Mouse (Mus musculus) CH12.LX (cell line): ENCODE data around the gene Kdm2b. TPM values are rescaled to one million over a fixed set of nuclear protein-coding genes. Genes with fewer than 3 reads are reported as not detected.
A peak's percentile ranks its signal among the peaks of the same experiment; 100 is the strongest.

ENCODE experiments used
- DNase-seq: peaks from one replicate; pipeline ENCODE4 v3.0.0-alpha.2; 2013; ENCODE audit errors: extremely low read depth
- H3K27ac ChIP-seq: 2 replicates; pipeline ENCODE4 v1.5.1; 2012; ENCODE audit warnings: low read depth, mild to moderate bottlenecking, control low read depth, moderate library complexity; ENCODE audit not compliant: insufficient read depth
- H3K27me3 ChIP-seq: replicated peaks from 2 replicates; pipeline ENCODE3; 2012; ENCODE audit warnings: inconsistent platforms
- H3K36me3 ChIP-seq, 2 experiments: replicated peaks in 1 of 2; 2 replicates each; pipeline versions ENCODE3 to v1.6.1; 2012; ENCODE audit warnings: inconsistent platforms in 1 of 2, low read length in 1 of 2, mild to moderate bottlenecking in 1 of 2, mixed read lengths in 1 of 2, moderate library complexity in 1 of 2; ENCODE audit not compliant: control insufficient read depth in 1 of 2, insufficient read depth in 1 of 2
- H3K4me1 ChIP-seq, 2 experiments: 2 replicates each; pipeline ENCODE4 v1.6.1; 2012; ENCODE audit warnings: inconsistent platforms in 1 of 2, moderate library complexity in 1 of 2; ENCODE audit not compliant: insufficient read depth in 2 of 2, control insufficient read depth in 1 of 2
- H3K4me2 ChIP-seq: 2 replicates; pipeline ENCODE4 v1.6.1; 2012; ENCODE audit warnings: low read depth, mild to moderate bottlenecking, control low read depth; ENCODE audit not compliant: poor library complexity, insufficient read depth, severe bottlenecking
- H3K4me3 ChIP-seq, 3 experiments: fragments of 150-350 bp in 1 of 3; sonication (generic) in 1 of 3; replicated peaks in 1 of 3; 2 replicates each; pipeline versions ENCODE3 to v1.5.1; 2011 to 2012; ENCODE audit warnings: low read depth in 2 of 3, low read length in 2 of 3, mild to moderate bottlenecking in 2 of 3, moderate library complexity in 2 of 3, control low read depth in 1 of 3, improper control_type of control experiment in 1 of 3, inconsistent platforms in 1 of 3, mixed read lengths in 1 of 3; ENCODE audit not compliant: poor library complexity in 1 of 3
- H3K79me2 ChIP-seq: replicated peaks from 2 replicates; pipeline ENCODE4 v1.6.1; 2012; ENCODE audit warnings: mild to moderate bottlenecking, moderate library complexity; ENCODE audit not compliant: control insufficient read depth, poor library complexity, insufficient read depth, severe bottlenecking; ENCODE audit errors: extremely low read depth
- H3K9ac ChIP-seq: 2 replicates; pipeline ENCODE4 v1.6.1; 2012; ENCODE audit warnings: low read depth, mild to moderate bottlenecking, control low read depth, moderate library complexity; ENCODE audit not compliant: insufficient read depth
- H3K9me3 ChIP-seq: replicated peaks from 2 replicates; pipeline ENCODE3; 2012; ENCODE audit warnings: low read length, inconsistent platforms, mixed read lengths
- BHLHE40 ChIP-seq: IDR thresholded peaks from 2 replicates; pipeline ENCODE4 v1.6.1; 2011; ENCODE audit warnings: mild to moderate bottlenecking, low read depth, low read length, improper control_type of control experiment
- CHD1 ChIP-seq: IDR thresholded peaks from 2 replicates; pipeline ENCODE4 v1.6.1; 2012; ENCODE audit warnings: low read depth, low read length, improper control_type of control experiment, inconsistent platforms
- CHD2 ChIP-seq: IDR thresholded peaks from 2 replicates; pipeline ENCODE4 v1.6.1; 2011; ENCODE audit warnings: low read length, improper control_type of control experiment
- CTCF ChIP-seq, 2 experiments: IDR thresholded peaks in 1 of 2; conservative IDR thresholded peaks in 1 of 2; 2 replicates each; pipeline ENCODE4 v1.5.1; 2011 to 2012; ENCODE audit warnings: low read depth in 2 of 2, low read length in 2 of 2, improper control_type of control experiment in 1 of 2, inconsistent platforms in 1 of 2, mild to moderate bottlenecking in 1 of 2, moderate library complexity in 1 of 2
- E2F4 ChIP-seq: IDR thresholded peaks from 2 replicates; pipeline ENCODE4 v1.6.1; 2011; ENCODE audit warnings: low read depth, low read length, improper control_type of control experiment; ENCODE audit not compliant: insufficient replicate concordance
- ELF1 ChIP-seq: IDR thresholded peaks from 2 replicates; pipeline ENCODE4 v1.6.1; 2014; ENCODE audit warnings: low read depth, mild to moderate bottlenecking, inconsistent platforms, low read length, improper control_type of control experiment
- EP300 ChIP-seq: IDR thresholded peaks from 2 replicates; pipeline ENCODE4 v1.6.1; 2011; ENCODE audit warnings: low read length, improper control_type of control experiment
- ETS1 ChIP-seq: conservative IDR thresholded peaks from 2 replicates; pipeline ENCODE4 v1.6.1; 2012; ENCODE audit warnings: low read depth, mild to moderate bottlenecking, inconsistent platforms, low read length, improper control_type of control experiment, moderate library complexity
- GABPA ChIP-seq: IDR thresholded peaks from 2 replicates; pipeline ENCODE4 v1.6.1; 2012; ENCODE audit warnings: low read depth, low read length, improper control_type of control experiment, inconsistent platforms; ENCODE audit not compliant: insufficient replicate concordance
- HCFC1 ChIP-seq: IDR thresholded peaks from 2 replicates; pipeline ENCODE4 v1.6.1; 2012; ENCODE audit warnings: low read depth, mild to moderate bottlenecking, inconsistent platforms, low read length, improper control_type of control experiment
- IRF4 ChIP-seq: IDR thresholded peaks from 2 replicates; pipeline ENCODE4 v1.6.1; 2014; ENCODE audit warnings: low read depth, mild to moderate bottlenecking, inconsistent platforms, low read length, improper control_type of control experiment
- JUN ChIP-seq: IDR thresholded peaks from 2 replicates; pipeline ENCODE4 v1.6.1; 2011; ENCODE audit warnings: low read depth, mild to moderate bottlenecking, low read length, improper control_type of control experiment, moderate library complexity; ENCODE audit not compliant: insufficient read depth
- JUND ChIP-seq: conservative IDR thresholded peaks from 2 replicates; pipeline ENCODE4 v1.6.1; 2011; ENCODE audit warnings: low read depth, low read length, improper control_type of control experiment
- KAT2A ChIP-seq: IDR thresholded peaks from 2 replicates; pipeline ENCODE4 v1.6.1; 2012; ENCODE audit warnings: low read length, improper control_type of control experiment, inconsistent platforms; ENCODE audit not compliant: insufficient replicate concordance
- MAFK ChIP-seq: IDR thresholded peaks from 2 replicates; pipeline ENCODE4 v1.6.1; 2011; ENCODE audit warnings: low read length, improper control_type of control experiment; ENCODE audit not compliant: insufficient replicate concordance
- MAX ChIP-seq: IDR thresholded peaks from 2 replicates; pipeline ENCODE4 v1.6.1; 2011; ENCODE audit warnings: low read length, improper control_type of control experiment
- MAZ ChIP-seq: IDR thresholded peaks from 2 replicates; pipeline ENCODE4 v1.6.1; 2012; ENCODE audit warnings: low read depth, mild to moderate bottlenecking, inconsistent platforms, low read length, improper control_type of control experiment, moderate library complexity
- MEF2A ChIP-seq: IDR thresholded peaks from 2 replicates; pipeline ENCODE4 v1.6.1; 2014; ENCODE audit warnings: low read depth, mild to moderate bottlenecking, inconsistent platforms, low read length, improper control_type of control experiment, borderline replicate concordance
- MXI1 ChIP-seq: IDR thresholded peaks from 2 replicates; pipeline ENCODE4 v1.6.1; 2011; ENCODE audit warnings: mild to moderate bottlenecking, low read depth, low read length, improper control_type of control experiment
- MYC ChIP-seq: IDR thresholded peaks from 2 replicates; pipeline ENCODE4 v1.6.1; 2011; ENCODE audit warnings: low read depth, mild to moderate bottlenecking, improper control_type of control experiment, low read length
- NELFE ChIP-seq: IDR thresholded peaks from 2 replicates; pipeline ENCODE4 v1.6.1; 2011; ENCODE audit warnings: low read depth, low read length, improper control_type of control experiment
- NRF1 ChIP-seq: IDR thresholded peaks from 2 replicates; pipeline ENCODE4 v1.6.1; 2014; ENCODE audit warnings: low read depth, mild to moderate bottlenecking, inconsistent platforms, low read length, improper control_type of control experiment, moderate library complexity
- PAX5 ChIP-seq: IDR thresholded peaks from 2 replicates; pipeline ENCODE4 v1.6.1; 2012; ENCODE audit warnings: low read length, inconsistent platforms, mixed read lengths
- POLR2A ChIP-seq: IDR thresholded peaks from 2 replicates; pipeline ENCODE4 v1.6.1; 2011; ENCODE audit warnings: low read depth, mild to moderate bottlenecking, improper control_type of control experiment, low read length
- POLR2AphosphoS2 ChIP-seq: IDR thresholded peaks from 2 replicates; pipeline ENCODE4 v1.6.1; 2011; ENCODE audit warnings: low read depth, low read length, improper control_type of control experiment
- RAD21 ChIP-seq: IDR thresholded peaks from 2 replicates; pipeline ENCODE4 v1.6.1; 2011; ENCODE audit warnings: low read depth, mild to moderate bottlenecking, low read length, improper control_type of control experiment, moderate library complexity
- RCOR1 ChIP-seq: conservative IDR thresholded peaks from 2 replicates; pipeline ENCODE4 v1.6.1; 2012; ENCODE audit warnings: low read depth, mild to moderate bottlenecking, inconsistent platforms, low read length, improper control_type of control experiment
- SIN3A ChIP-seq: IDR thresholded peaks from 2 replicates; pipeline ENCODE4 v1.6.1; 2012; ENCODE audit warnings: low read length, improper control_type of control experiment, inconsistent platforms
- SMC3 ChIP-seq: IDR thresholded peaks from 2 replicates; pipeline ENCODE4 v1.6.1; 2011; ENCODE audit warnings: low read depth, low read length, improper control_type of control experiment
- TBP ChIP-seq: conservative IDR thresholded peaks from 2 replicates; pipeline ENCODE4 v1.6.1; 2011; ENCODE audit warnings: low read depth, low read length, improper control_type of control experiment
- TCF12 ChIP-seq: IDR thresholded peaks from 2 replicates; pipeline ENCODE4 v1.6.1; 2014; ENCODE audit warnings: low read depth, mild to moderate bottlenecking, inconsistent platforms, low read length, improper control_type of control experiment
- UBTF ChIP-seq: IDR thresholded peaks from 2 replicates; pipeline ENCODE4 v1.6.1; 2012; ENCODE audit warnings: low read depth, mild to moderate bottlenecking, inconsistent platforms, low read length, improper control_type of control experiment, moderate library complexity
- USF1 ChIP-seq: IDR thresholded peaks from 2 replicates; pipeline ENCODE4 v1.6.1; 2014; ENCODE audit warnings: low read depth, mild to moderate bottlenecking, inconsistent platforms, low read length, improper control_type of control experiment
- USF2 ChIP-seq: conservative IDR thresholded peaks from 2 replicates; pipeline ENCODE4 v1.6.1; 2011; ENCODE audit warnings: low read depth, low read length, improper control_type of control experiment
- ZC3H11A ChIP-seq: IDR thresholded peaks from 2 replicates; pipeline ENCODE4 v1.6.1; 2012; ENCODE audit warnings: low read depth, mild to moderate bottlenecking, inconsistent platforms, low read length, improper control_type of control experiment
- ZKSCAN1 ChIP-seq: IDR thresholded peaks from 2 replicates; pipeline ENCODE4 v1.6.1; 2012; ENCODE audit warnings: low read depth, inconsistent platforms, low read length, improper control_type of control experiment, borderline replicate concordance
- ZMIZ1 ChIP-seq: IDR thresholded peaks from 2 replicates; pipeline ENCODE4 v1.6.1; 2012; ENCODE audit warnings: low read depth, mild to moderate bottlenecking, inconsistent platforms, low read length, improper control_type of control experiment
- ZNF384 ChIP-seq: IDR thresholded peaks from 2 replicates; pipeline ENCODE4 v1.6.1; 2012; ENCODE audit warnings: low read depth, low read length, improper control_type of control experiment, inconsistent platforms
- dilution Hi-C: fragments of 300-500 bp; cut with MboI; formaldehyde crosslinking; loops from 2 replicates; pipeline ENCODE4 v1.14.3; 2020; ENCODE audit warnings: low sequenced_read_pairs; ENCODE audit not compliant: extremely low pct_unique_long_range_greater_than_20kb, extremely low pct_ligation_motif_present
- in situ Hi-C: fragments of 300-500 bp; cut with MboI; formaldehyde crosslinking; loops from 3 replicates; pipeline ENCODE4 v1.14.3; 2019; ENCODE audit warnings: low sequenced_read_pairs, low pct_ligation_motif_present, low pct_unique_long_range_greater_than_20kb, mixed read lengths
- polyA plus RNA-seq: library from polyadenylated mRNA; unstranded; fragments of >175 nt; gene quantifications from 2 replicates; pipeline ENCODE4 v1.2.1, GENCODE M21; 2012; ENCODE audit warnings: low read depth; ENCODE audit not compliant: insufficient read length
- total RNA-seq, 2 experiments: library from RNA; depleted of rRNA; stranded (reverse); fragments of 300-350 nt in 1 of 2; fragments of >200 nt in 1 of 2; gene quantifications; 2 replicates each; pipeline ENCODE4 v1.2.3; 2012 to 2014

Gene Kdm2b
- total and polyA plus RNA-seq, 3 experiments = 69.3 to 138 (median 80.1) TPM

- Histone ChIP-seq H3K4me1 (peaks cover 9 to 81% of the 10 kb centered on the region in 2 experiments), H3K27me3 (no peaks in the 10 kb centered on the region), H3K79me2 (peaks cover 62% of the 10 kb centered on the region), H3K9ac (peak overlapping the region; percentile 95), H3K36me3 (peaks cover 0 to 26% of the 10 kb centered on the region in 2 experiments), H3K9me3 (no peaks in the 10 kb centered on the region), H3K27ac (peak overlapping the region; percentile 58), H3K4me3 (peak overlapping the region; percentile 72 to 84 (median 72)), H3K4me2 (peak overlapping the region; percentile 87)
- dilution Hi-C loops (no loop called here), in situ Hi-C loops (no loop called here)
- no peak for DNase-seq
- no peak for TF ChIP-seq JUN
- TF ChIP-seq MAFK = no peak
- TF ChIP-seq ELF1 = no peak
- no peak for TF ChIP-seq CTCF (conservative IDR thresholded peaks at IDR 0.05 in 1 of 2, IDR thresholded peaks at IDR 0.05 in 1 of 2; ENCODE audit: low read depth in 2 of 2, low read length in 2 of 2)
- TF ChIP-seq ZMIZ1 = no peak
- no peak for TF ChIP-seq USF2
- peak; percentile 79 for TF ChIP-seq ZNF384
- no peak for TF ChIP-seq RCOR1
- TF ChIP-seq JUND = 0 out of 2 replicates have a peak, but pooled peaks have one; percentile 30
- TF ChIP-seq SIN3A = no peak
- no peak for TF ChIP-seq RAD21
- TF ChIP-seq UBTF = 0 out of 2 replicates have a peak, but pooled peaks have one; percentile 34
- no peak for TF ChIP-seq SMC3
- TF ChIP-seq POLR2A = no peak
- no peak for TF ChIP-seq GABPA
- peak; percentile 28; the same call in 1 of the 2 replicates for TF ChIP-seq MEF2A
- TF ChIP-seq MAZ = peak; percentile 56; the same call in 1 of the 2 replicates
- TF ChIP-seq NELFE = no peak
- TF ChIP-seq ZC3H11A = no peak
- TF ChIP-seq CHD2 = peak; percentile 60; the same call in 1 of the 2 replicates
- TF ChIP-seq KAT2A = no peak
- TF ChIP-seq BHLHE40 = 0 out of 2 replicates have a peak, but pooled peaks have one; percentile 23
- no peak for TF ChIP-seq E2F4
- no peak for TF ChIP-seq EP300
- TF ChIP-seq PAX5 = no peak
- no peak for TF ChIP-seq NRF1
- TF ChIP-seq MXI1 = no peak
- no peak for TF ChIP-seq MYC
- TF ChIP-seq IRF4 = no peak; the same call in 1 of the 2 replicates
- no peak for TF ChIP-seq POLR2AphosphoS2
- TF ChIP-seq TBP = no peak
- no peak for TF ChIP-seq USF1
- TF ChIP-seq ZKSCAN1 = no peak
- TF ChIP-seq ETS1 = peak; percentile 54; the same call in 1 of the 2 replicates
- no peak for TF ChIP-seq TCF12
- no peak for TF ChIP-seq HCFC1
- no peak; the same call in 1 of the 2 replicates for TF ChIP-seq CHD1
- peak; percentile 37; the same call in 1 of the 2 replicates for TF ChIP-seq MAX
Observed at GRCm38 (mm10) chr5:122898153-122898552, 91.5 kb downstream of the Kdm2b start.
